Mouse (Mus musculus): ENCODE measurements around the gene Elfn1. TPM values are rescaled to one million over a fixed set of nuclear protein-coding genes. Genes with fewer than 3 reads are reported as not detected.
A peak's percentile ranks its signal among the peaks of the same experiment; 100 is the strongest.

Elfn1 gene
- not detected for total RNA-seq (2021)
- long read RNA-seq, experiment 1 = 0 reads
- long read RNA-seq, experiment 2 = 0 reads

DNA sequence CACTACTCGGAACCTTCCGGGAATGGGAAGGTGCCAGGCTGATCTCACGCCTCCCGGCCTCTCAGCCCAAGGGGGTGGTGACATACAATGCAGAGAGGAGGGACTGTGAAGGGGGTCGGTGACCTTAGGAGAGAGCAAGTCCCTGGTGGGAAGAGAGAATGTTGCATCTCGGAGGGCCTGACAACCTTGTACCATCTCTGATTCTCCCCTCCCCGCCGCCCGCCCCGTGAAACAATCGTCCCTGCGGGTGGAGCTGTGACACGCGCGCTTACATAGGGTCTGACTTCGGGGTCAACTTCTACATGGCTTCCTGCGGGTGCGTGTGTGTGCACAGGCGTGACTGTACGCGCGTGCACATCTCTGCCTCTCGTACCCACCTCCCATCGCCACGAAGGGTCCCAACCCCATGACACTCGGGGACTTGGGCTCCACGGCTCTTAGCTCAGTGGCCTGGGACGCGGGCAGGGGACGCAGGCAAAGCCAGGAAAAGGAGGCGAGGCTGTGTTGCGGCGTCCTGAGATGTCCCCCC is at the start of gene Elfn1:
TSS of gene Elfn1 (plus strand) at position 230 of the 529 bp plus-strand sequence.
- Histone ChIP-seq H3K27ac (no peak within 1 kb of the TSS), H3K4me3 (peak within 1 kb of the TSS; percentile 73)
- no peak for TF ChIP-seq CTCF (IDR thresholded peaks at IDR 0.05)
- intact Hi-C loops (cut with DNase I) = loop anchor here (2.0 kb wide), 2 partner anchors 233 to 383 kb away; no protein-coding TSS in a partner anchor
- no peak for DNase-seq

DNA sequence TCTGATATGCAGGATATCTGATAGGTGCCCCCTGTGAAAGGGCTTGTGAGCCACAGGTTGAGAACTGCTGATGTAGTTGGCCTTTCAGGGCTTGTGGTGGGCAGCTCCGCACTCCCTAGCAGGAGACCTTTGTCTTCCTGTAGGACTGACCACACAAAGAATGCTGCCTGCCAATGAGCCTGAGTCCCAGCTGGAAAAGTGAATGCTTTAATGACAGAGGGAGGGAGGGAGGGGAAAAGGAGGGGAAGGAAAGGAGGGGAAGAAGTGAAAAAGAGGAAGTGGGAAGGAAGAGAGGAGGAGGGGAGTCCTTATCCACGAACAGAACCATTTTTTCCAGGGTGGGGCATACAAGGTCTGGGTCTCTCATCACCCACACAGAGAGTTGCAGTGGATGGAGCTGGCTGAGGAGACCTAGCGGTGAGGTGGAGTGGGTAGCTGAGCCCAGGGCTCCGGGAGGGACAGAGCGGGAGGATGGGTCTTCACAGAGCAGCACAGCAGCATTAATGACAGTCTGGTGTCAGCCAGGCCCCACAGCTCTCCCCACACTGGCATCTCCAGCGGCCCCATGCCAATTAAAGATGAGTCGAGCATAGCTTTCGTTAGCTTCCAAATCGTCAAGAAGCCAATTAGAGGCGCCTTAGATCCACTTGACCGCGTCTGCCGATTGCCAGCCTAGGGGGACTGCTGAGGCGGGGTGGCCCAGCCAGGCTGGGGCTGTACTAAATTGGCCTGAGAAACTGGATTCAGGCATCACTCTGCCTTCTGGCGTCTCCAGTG is 47.2 kb upstream of the Elfn1 start:
- DNase-seq = no peak
- intact Hi-C loops (cut with DNase I) = no loop called here
- Histone ChIP-seq H3K4me3 (no peak overlapping the region), H3K27ac (no peak overlapping the region)
- TF ChIP-seq CTCF (IDR thresholded peaks at IDR 0.05) = no peak

DNA sequence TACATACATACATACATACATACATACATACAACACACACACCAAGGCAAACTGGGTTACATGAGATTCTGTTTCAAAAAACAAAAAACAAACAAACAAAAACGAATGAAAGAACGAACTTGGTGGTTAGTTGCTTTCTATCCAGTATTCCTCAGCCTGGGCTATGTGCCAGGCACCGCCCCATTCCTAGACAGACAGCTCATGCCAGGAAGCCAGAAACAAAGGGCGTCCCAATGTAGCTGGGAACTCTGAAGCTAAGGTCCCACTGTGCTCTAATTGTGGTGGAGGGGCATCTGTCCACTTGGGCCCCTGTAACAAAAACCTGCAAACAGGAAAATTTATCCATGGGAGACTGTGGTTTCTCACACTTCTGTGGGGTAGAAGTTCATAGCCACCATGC is 45.0 kb upstream of the Elfn1 start:
- Histone ChIP-seq H3K4me3 (no peak overlapping the region), H3K27ac (no peak overlapping the region)
- DNase-seq = peak; percentile 41
- no peak for TF ChIP-seq CTCF (IDR thresholded peaks at IDR 0.05)
- intact Hi-C loops (cut with DNase I) = no loop called here

DNA sequence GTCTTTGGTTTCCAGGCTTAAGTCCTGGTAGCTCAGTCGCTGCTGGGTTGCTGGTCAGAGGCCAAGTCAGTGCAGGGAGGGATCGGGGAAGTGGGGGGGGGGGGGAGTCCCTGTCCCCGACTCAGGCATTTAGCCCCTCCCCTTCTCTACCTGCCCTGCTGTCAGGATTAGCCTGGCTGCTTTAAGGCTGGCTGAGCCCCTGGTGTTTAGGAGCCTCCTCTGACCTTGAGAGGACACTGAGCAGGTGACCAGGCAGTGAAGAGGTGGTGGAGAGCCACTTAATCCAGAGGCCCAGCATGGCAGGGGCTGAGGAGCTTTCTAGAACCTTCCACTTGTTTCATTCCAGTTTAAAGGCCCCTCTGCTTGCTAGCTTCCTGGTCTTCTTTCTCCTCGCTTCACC is 36.9 kb upstream of the Elfn1 start:
- no peak for TF ChIP-seq CTCF (IDR thresholded peaks at IDR 0.05)
- Histone ChIP-seq H3K27ac (no peak overlapping the region), H3K4me3 (no peak overlapping the region)
- no peak for DNase-seq
- intact Hi-C loops (cut with DNase I) = no loop called here

DNA sequence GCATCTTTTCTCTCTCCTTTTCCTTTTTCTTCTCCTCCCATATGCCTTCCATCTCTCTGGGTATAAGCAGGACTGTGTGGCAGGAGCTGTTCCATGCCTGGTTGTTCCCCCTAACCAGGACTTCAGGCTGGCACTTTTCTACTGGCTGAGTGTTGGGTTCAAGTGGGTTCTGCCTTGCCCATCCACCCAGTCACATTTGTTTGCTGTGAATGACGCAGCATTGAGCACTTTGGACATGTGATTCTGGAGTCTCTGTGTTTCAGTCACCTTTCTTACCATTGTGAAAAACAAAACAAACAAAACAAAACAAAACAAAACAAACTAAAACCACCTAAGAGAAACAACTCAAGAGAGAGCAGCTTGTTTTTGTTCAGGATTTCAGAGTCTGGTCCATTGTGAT is 36.2 kb upstream of the Elfn1 start:
- no peak for DNase-seq
- no peak for TF ChIP-seq CTCF (IDR thresholded peaks at IDR 0.05)
- intact Hi-C loops (cut with DNase I) = no loop called here
- Histone ChIP-seq H3K4me3 (no peak overlapping the region), H3K27ac (no peak overlapping the region)

DNA sequence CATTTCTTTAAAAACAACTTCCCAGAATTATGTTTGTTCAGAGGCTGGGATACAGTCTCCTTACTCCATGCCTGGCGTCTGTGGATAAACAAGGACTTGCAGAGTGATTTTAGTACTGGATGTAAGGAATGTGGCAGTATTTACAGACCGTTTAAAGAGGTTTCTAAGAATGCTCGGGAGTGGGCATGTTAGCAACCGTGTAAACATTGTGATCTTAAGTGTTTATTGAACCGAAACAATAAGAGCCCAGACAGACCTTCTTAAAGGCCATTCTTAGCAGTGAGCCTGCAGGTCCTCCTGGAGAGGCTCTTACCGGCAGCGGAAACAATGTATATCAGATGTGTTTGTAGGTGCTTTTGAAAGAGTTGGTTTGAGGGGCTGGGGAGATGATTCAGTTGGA is 30.2 kb upstream of the Elfn1 start:
- intact Hi-C loops (cut with DNase I) = no loop called here
- Histone ChIP-seq H3K4me3 (no peak overlapping the region), H3K27ac (no peak overlapping the region)
- no peak for DNase-seq
- no peak for TF ChIP-seq CTCF (IDR thresholded peaks at IDR 0.05)

DNA sequence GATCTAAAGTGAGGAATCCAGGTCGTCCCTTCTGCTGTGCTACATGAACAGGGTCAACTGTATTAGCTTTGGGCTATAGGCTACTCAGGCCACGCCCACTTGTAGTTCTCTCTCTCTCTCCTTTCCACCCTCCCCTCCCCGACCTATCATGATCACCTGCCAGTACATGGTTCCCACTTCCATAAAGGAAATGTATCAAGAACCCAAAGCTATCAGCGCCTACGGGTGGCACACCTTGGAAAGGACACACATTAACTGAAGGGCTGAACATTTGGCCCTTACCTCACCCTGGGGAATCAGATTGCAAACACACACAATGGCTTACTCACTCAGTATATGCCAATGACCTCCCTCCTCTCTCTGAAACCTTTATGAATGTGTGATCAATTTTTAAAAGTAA is 28.0 kb upstream of the Elfn1 start:
- Histone ChIP-seq H3K4me3 (no peak overlapping the region), H3K27ac (no peak overlapping the region)
- no peak for DNase-seq
- intact Hi-C loops (cut with DNase I) = no loop called here
- no peak for TF ChIP-seq CTCF (IDR thresholded peaks at IDR 0.05)

DNA sequence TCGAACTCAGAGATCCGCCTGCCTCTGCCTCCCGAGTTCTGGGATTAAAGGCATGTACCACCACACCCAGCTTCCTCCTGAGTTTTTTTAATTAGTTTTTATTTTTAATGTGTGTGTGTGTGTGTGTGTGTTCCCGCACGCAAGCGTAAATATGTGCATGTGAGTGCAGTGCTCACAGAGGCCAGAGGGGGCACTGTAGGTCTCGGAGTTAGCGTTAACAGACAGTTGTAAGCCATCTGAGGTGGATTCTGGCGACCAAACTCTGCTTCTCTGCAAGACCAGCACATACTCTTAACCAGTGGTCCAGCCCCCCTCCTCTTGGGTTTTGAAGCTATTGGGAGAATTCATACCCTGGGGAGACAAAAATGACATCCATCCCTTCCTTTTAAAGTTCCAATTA is 26.6 kb upstream of the Elfn1 start:
- no peak overlapping the region for H3K4me3 ChIP-seq
- no peak for TF ChIP-seq CTCF (IDR thresholded peaks at IDR 0.05)
- DNase-seq = no peak
- intact Hi-C loops (cut with DNase I) = no loop called here
- H3K27ac ChIP-seq = no peak overlapping the region

DNA sequence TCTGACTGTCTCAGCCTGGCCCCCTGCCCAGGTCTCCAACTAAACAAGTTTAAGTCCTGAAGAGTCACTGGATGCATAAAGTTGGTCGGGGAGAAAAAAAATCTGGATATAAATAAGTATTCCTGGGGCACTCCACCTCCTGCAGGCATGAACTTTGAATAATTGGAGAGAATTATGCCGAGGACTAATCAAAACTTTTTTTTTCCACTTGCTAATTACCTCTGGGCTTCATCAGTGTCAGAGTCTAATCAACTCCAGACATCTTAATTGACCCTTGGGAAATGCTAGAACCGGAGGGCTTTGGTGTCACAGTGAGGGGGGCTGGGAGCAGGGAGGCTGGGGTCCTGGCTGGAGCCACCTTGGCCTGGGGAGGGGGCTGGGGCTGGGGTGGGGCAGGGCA is 19.1 kb upstream of the Elfn1 start:
- no peak for TF ChIP-seq CTCF (IDR thresholded peaks at IDR 0.05)
- intact Hi-C loops (cut with DNase I) = no loop called here
- Histone ChIP-seq H3K27ac (no peak overlapping the region), H3K4me3 (no peak overlapping the region)
- DNase-seq = no peak

DNA sequence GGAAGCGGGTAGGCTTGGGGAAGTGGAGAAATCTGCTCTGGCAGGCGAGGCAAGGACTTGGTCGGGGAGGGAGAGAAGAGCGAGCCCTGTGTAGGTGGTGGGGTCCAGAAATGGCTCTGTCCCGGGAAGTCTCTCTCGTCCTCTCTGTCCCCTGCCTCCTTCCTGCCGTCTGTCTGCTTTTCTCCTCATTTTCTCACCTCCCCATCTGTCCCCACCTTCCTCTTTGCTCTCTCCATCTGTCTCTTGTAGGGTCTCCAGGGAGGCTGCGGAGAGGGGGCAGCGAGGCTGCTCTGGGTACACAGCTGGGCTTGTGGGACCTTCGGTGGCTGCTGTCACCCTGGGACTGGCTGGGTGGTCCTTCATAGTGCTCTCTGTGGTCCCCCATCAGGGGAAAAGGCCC is 18.4 kb upstream of the Elfn1 start:
- DNase-seq = no peak
- TF ChIP-seq CTCF (IDR thresholded peaks at IDR 0.05) = no peak
- Histone ChIP-seq H3K27ac (no peak overlapping the region), H3K4me3 (no peak overlapping the region)
- intact Hi-C loops (cut with DNase I) = no loop called here

DNA sequence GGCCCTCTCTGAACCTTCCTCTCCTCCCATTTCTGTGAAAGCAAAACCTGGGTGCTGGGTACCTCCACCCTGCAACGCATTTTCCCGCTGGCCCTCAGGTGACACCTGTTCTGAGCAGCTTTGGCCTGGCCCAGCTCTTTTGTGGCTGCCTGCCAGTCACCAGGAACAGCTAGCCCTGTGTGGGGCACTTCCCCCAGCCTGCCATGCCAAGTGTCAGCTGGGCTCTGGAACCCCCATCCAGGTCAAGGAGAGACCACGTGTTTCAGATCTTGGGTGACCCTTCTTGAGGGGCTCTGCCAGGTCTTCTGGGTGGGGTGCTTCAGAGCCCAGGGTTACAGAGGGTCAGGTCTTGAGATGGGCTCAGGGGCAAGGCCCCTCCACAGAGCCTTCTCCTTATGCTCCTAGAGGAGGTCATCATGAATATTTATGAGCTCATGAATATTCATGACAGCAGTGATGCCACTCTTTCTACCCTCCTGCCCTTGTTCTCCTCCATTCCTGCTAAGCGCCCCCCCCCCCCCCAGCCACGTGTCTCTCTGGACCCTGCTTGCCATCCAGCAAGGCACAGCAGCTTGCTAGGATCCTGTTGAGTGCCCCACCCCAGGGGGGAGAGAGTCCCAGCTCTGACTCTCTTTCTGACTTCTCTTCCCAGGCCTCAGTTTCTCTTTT is 15.3 kb upstream of the Elfn1 start:
- intact Hi-C loops (cut with DNase I) = no loop called here
- no peak for TF ChIP-seq CTCF (IDR thresholded peaks at IDR 0.05)
- DNase-seq = no peak
- H3K4me3 ChIP-seq = no peak overlapping the region
- no peak overlapping the region for H3K27ac ChIP-seq

DNA sequence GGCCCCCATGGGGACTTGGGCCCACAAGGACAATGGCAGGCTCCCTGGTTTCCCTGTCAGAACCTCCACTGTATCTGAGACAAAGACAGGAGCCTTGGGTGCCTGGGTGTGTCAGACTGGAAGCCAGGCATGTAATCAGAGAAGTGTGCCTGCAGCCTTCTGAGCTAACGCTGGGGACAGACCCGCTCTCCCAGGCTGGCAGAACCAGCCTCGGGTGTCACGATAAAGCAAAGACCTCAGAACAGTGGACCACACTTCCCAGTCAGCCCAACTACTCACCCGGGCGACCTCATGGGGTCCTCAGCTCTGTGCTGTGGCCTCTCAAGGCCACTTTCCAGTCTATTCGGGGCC is 14.8 kb upstream of the Elfn1 start:
- TF ChIP-seq CTCF (IDR thresholded peaks at IDR 0.05) = no peak
- DNase-seq = no peak
- peak overlapping the region; percentile 63; the same call in 1 of the 2 replicates for H3K27ac ChIP-seq
- H3K4me3 ChIP-seq = no peak overlapping the region
- intact Hi-C loops (cut with DNase I) = no loop called here

DNA sequence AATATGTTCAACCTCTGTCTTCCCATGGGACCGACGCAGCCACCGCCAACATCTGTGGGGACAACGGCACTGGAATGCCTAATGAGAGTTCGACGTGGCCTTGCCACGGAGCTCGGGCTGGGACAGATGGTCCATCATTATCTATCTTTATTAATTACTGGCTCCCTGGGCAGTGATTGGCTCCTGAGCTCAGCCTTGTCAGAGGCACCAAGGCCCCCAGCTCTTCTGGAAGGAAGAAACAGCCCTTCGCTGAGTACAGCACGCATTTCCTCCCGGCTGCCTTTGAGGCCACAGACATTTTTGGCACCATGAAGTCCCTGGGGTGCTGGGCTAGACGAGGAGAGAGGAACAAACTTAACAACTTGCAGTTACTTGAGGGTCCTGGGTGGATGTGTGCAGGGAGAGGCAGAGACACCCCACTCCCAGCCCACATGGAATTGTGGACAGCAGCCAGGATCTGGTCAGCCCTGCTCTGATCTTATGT is 13.7 kb upstream of the Elfn1 start:
- no peak for TF ChIP-seq CTCF (IDR thresholded peaks at IDR 0.05)
- Histone ChIP-seq H3K27ac (peak overlapping the region; percentile 63), H3K4me3 (no peak overlapping the region)
- intact Hi-C loops (cut with DNase I) = no loop called here
- DNase-seq = peak; percentile 53

Measured in gastrocnemius, adult 2 months (tissue).